ENCODE assay signal across 22 mouse cellular contexts in the genomic region with DNA sequence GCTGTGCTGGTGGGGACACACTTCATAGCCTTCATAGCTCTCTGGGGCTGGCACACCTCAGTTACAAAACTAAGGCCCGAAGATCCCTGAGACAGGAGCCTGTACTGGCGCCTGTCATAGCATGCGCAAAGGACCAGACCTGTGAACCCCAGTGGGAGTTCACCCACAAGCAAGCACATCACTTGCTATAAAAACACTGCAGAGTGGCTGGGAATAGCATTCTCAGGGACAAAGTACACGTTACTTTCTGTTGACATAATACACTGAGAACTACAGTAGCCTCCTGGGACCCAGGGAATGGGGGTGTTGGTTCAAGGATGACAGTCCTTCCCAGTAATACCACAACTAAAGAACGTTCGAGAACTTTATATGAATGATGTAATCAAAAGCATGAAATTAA. TPM values are rescaled to one million over a fixed set of nuclear protein-coding genes. Genes with fewer than 3 reads are reported as not detected.
"Had no signal": no experiment of that assay in that cellular context is flagged by ENCODE, and none has a peak within 500 bp of the region (broad histone marks: within the 10 kb centered on the region; RNA-seq: fewer than 3 reads in every experiment).

No protein-coding gene starts in this region.

- H3K36me3 ChIP-seq: midbrain, embryonic 15.5 days had no signal

- H3K27ac ChIP-seq: kidney, embryonic 15.5 days; limb, embryonic 12.5 days; limb, embryonic 15.5 days; liver, embryonic 14.5 days; macrophage; midbrain, embryonic 12.5 days; midbrain, embryonic 15.5 days; neural tube, embryonic 12.5 days; neural tube, embryonic 15.5 days had no signal

- H3K9me3 ChIP-seq: kidney, embryonic 15.5 days; limb, embryonic 12.5 days; limb, embryonic 15.5 days; midbrain, embryonic 12.5 days; midbrain, embryonic 15.5 days; neural tube, embryonic 12.5 days; neural tube, embryonic 15.5 days had no signal

- H3K4me3 ChIP-seq: kidney, embryonic 15.5 days; limb, embryonic 12.5 days; limb, embryonic 15.5 days; midbrain, embryonic 12.5 days; midbrain, embryonic 15.5 days; neural tube, embryonic 12.5 days; neural tube, embryonic 15.5 days had no signal

- ATAC-seq: lung, postnatal 0 days; midbrain, embryonic 15.5 days had no signal

- DNase-seq: kidney, adult 11 months; kidney, adult 8-10 months; kidney, postnatal 10 days; kidney, postnatal 36 days; left cerebral cortex, postnatal 4 days; lung, embryonic 14.5 days; right cerebral cortex, adult 18-20 months; right cerebral cortex, postnatal 14 days; right cerebral cortex, postnatal 4 days; thymus, adult 18-20 months; thymus, postnatal 36 days had no signal

- H3K4me2 ChIP-seq: kidney, embryonic 15.5 days; limb, embryonic 12.5 days; limb, embryonic 15.5 days; lung, embryonic 14.5 days; midbrain, embryonic 12.5 days; midbrain, embryonic 15.5 days; neural tube, embryonic 12.5 days; neural tube, embryonic 15.5 days had no signal

- H3K27me3 ChIP-seq: kidney, embryonic 15.5 days; limb, embryonic 12.5 days; limb, embryonic 15.5 days; midbrain, embryonic 12.5 days; midbrain, embryonic 15.5 days; neural tube, embryonic 12.5 days; neural tube, embryonic 15.5 days had no signal

- H3K9ac ChIP-seq: kidney, embryonic 15.5 days; limb, embryonic 12.5 days; limb, embryonic 15.5 days; liver, embryonic 14.5 days; lung, embryonic 14.5 days; midbrain, embryonic 12.5 days; midbrain, embryonic 15.5 days; neural tube, embryonic 12.5 days; neural tube, embryonic 15.5 days had no signal

RNA-seq across cellular contexts. Expression of a gene that starts 11.2 kb away (rescaled TPM):
- total RNA-seq: megakaryocyte, adult 5-6 weeks had no signal
